In genomic region chr3:60570491-60571022, GRCm38 (mm10) we compare ENCODE assay signal across 8 mouse cellular contexts.
DNase-seq lines count a peak whose midpoint lies in the region; ATAC-seq and TF ChIP-seq lines count a peak whose summit lies in the region.

No protein-coding gene starts in this region.

- no peak for TF ChIP-seq CTCF in embryonic fibroblast, embryonic 13.5 days (IDR thresholded peaks at IDR 0.05; ENCODE audit: borderline replicate concordance, insufficient read depth, low read length)

- peak; percentile 52 for DNase-seq in ovary, adult 18-20 months (ENCODE audit: low spot score)
- DNase-seq in ovary, postnatal 14 days (ENCODE audit: low spot score): no peak
- peak; percentile 86 for DNase-seq in adrenal gland, adult 2 months
- DNase-seq in kidney, adult 9 months: peak; percentile 70
- DNase-seq in limb, embryonic 10.5 days (ENCODE audit: low spot score): no peak

- H3K36me3 ChIP-seq in limb, embryonic 10.5 days: no peaks in the 10 kb centered on the region
- H3K36me3 ChIP-seq in hindbrain, embryonic 13.5 days: no peaks in the 10 kb centered on the region

- no peak overlapping the region for H3K9ac ChIP-seq in hindbrain, embryonic 13.5 days

- 86% methylated on average over 5 of the region's 5 CpGs for WGBS in limb, embryonic 10.5 days
- 62% methylated on average over 5 of the region's 5 CpGs for WGBS in hindbrain, embryonic 13.5 days

- peak; percentile 36; the same call in 1 of the 2 replicates for ATAC-seq in megakaryocyte-erythroid progenitor cell, adult 5-6 weeks (replicated peaks; ENCODE audit: low FRiP score, low TSS enrichment, poor library complexity, severe bottlenecking)
- ATAC-seq in hindbrain, embryonic 13.5 days (ENCODE audit: low FRiP score): no peak

- no peaks in the 10 kb centered on the region for H3K9me3 ChIP-seq in limb, embryonic 10.5 days (replicated peaks)
- H3K9me3 ChIP-seq in hindbrain, embryonic 13.5 days: no peaks in the 10 kb centered on the region

- no peak overlapping the region for H3K4me2 ChIP-seq in hindbrain, embryonic 13.5 days

- H3K4me1 ChIP-seq in embryonic fibroblast, embryonic 13.5 days (ENCODE audit: control insufficient read depth, insufficient read depth, low read length): peaks cover 16% of the 10 kb centered on the region; the same call in 1 of the 2 replicates
- H3K4me1 ChIP-seq in limb, embryonic 10.5 days: no peaks in the 10 kb centered on the region
- peaks cover 33% of the 10 kb centered on the region for H3K4me1 ChIP-seq in hindbrain, embryonic 13.5 days (replicated peaks)

- no peak for TF ChIP-seq POLR2A in embryonic fibroblast, embryonic 13.5 days (IDR thresholded peaks at IDR 0.05; ENCODE audit: low read depth, low read length)

- no peak overlapping the region for H3K4me3 ChIP-seq in embryonic fibroblast, embryonic 13.5 days (ENCODE audit: insufficient read depth, low read length)
- H3K4me3 ChIP-seq in limb, embryonic 10.5 days: no peak overlapping the region
- H3K4me3 ChIP-seq in hindbrain, embryonic 13.5 days: no peak overlapping the region

- peak overlapping the region; percentile 78 for H3K27ac ChIP-seq in embryonic fibroblast, embryonic 13.5 days (ENCODE audit: insufficient read depth, low read length)
- no peak overlapping the region for H3K27ac ChIP-seq in limb, embryonic 10.5 days
- no peak overlapping the region for H3K27ac ChIP-seq in hindbrain, embryonic 13.5 days

- no peaks in the 10 kb centered on the region for H3K27me3 ChIP-seq in limb, embryonic 10.5 days (ENCODE audit: low read depth, poor library complexity, severe bottlenecking)
- H3K27me3 ChIP-seq in hindbrain, embryonic 13.5 days: no peaks in the 10 kb centered on the region

Comparison
In these comparisons a context has a peak if more than half of its experiments do, and no peak if none do; other contexts are left out.
1. DNase-seq: peak in ovary, adult 18-20 months (single experiment), adrenal gland, adult 2 months (single experiment) and kidney, adult 9 months (single experiment); none in ovary, postnatal 14 days (single experiment) and limb, embryonic 10.5 days (single experiment).